Comparison of ENCODE assay signal across 17 mouse cellular contexts in the genomic region with DNA sequence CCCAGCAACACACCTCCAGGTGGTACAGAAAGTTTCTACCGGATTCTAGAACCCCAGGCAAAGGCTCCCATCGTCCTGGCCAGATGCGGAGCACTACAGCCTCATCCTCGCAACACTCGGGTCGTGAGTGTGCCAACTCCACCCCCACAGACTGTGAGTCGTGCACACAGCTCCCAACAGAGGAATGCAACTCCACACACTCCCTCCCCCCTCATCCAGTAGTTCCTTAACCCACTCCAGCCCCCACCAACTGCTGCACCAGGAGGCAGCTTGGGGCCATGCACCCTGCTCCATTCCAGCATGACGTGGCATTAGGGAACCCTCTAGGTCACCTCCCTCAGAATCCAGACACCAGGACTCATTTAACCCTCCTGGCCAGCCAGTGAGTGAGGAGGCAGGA. TPM values are rescaled to one million over a fixed set of nuclear protein-coding genes. Genes with fewer than 3 reads are reported as not detected.
DNase-seq lines count a peak whose midpoint lies in the region; ATAC-seq lines count a peak whose summit lies in the region.
"Had no signal": no experiment of that assay in that cellular context is flagged by ENCODE, and none has a peak within 500 bp of the region (broad histone marks: within the 10 kb centered on the region; RNA-seq: fewer than 3 reads in every experiment).

No protein-coding gene starts in this region.

- peaks cover 36% of the 10 kb centered on the region for H3K4me1 ChIP-seq in heart, embryonic 15.5 days (replicated peaks)
- H3K4me1 ChIP-seq in lung, embryonic 16.5 days (replicated peaks; ENCODE audit: control insufficient read depth, insufficient read depth, low read length): peaks cover 20% of the 10 kb centered on the region
- no peaks in the 10 kb centered on the region for H3K4me1 ChIP-seq in forebrain, embryonic 13.5 days
- H3K4me1 ChIP-seq: neural tube, embryonic 13.5 days had no signal

- WGBS in heart, embryonic 15.5 days: 35% methylated on average over 8 of the region's 8 CpGs
- 38% methylated on average over 8 of the region's 8 CpGs for WGBS in lung, embryonic 16.5 days
- WGBS in forebrain, embryonic 13.5 days: 92% methylated on average over 8 of the region's 8 CpGs

- H3K27ac ChIP-seq in heart, embryonic 15.5 days: no peak overlapping the region
- H3K27ac ChIP-seq in lung, embryonic 16.5 days (ENCODE audit: low read length): no peak overlapping the region
- H3K27ac ChIP-seq in forebrain, embryonic 13.5 days: no peak overlapping the region
- H3K27ac ChIP-seq: forebrain, embryonic 10.5 days; hindbrain, embryonic 10.5 days; macrophage; neural tube, embryonic 13.5 days had no signal

- H3K9ac ChIP-seq in heart, embryonic 15.5 days: no peak overlapping the region
- no peak overlapping the region; the same call in 1 of the 2 replicates for H3K9ac ChIP-seq in lung, embryonic 16.5 days (ENCODE audit: low read length)
- no peak overlapping the region for H3K9ac ChIP-seq in forebrain, embryonic 13.5 days
- H3K9ac ChIP-seq: neural tube, embryonic 13.5 days had no signal

- DNase-seq in heart, adult 18-20 months: no peak
- no peak for DNase-seq in lung, postnatal 14 days
- peak; percentile 23 to 47 for DNase-seq in kidney, adult 8-10 months
- DNase-seq in lung, postnatal 10 days: peak; percentile 54
- no peak for DNase-seq in cerebellum, adult 9-10 months
- DNase-seq: adrenal gland, postnatal 10 days; cerebellum, adult 11 months; gastrocnemius, postnatal 14 days had no signal

- H3K4me3 ChIP-seq in heart, embryonic 15.5 days: no peak overlapping the region
- H3K4me3 ChIP-seq in lung, embryonic 16.5 days (ENCODE audit: low read length): no peak overlapping the region
- H3K4me3 ChIP-seq in forebrain, embryonic 13.5 days: no peak overlapping the region
- H3K4me3 ChIP-seq: forebrain, embryonic 10.5 days; hindbrain, embryonic 10.5 days; neural tube, embryonic 13.5 days had no signal

- ATAC-seq in heart, embryonic 15.5 days (replicated peaks; ENCODE audit: insufficient number of reproducible peaks, insufficient read depth, low FRiP score, low read depth): peak; percentile 47; the same call in 1 of the 2 replicates
- peak; percentile 48; the same call in 1 of the 2 replicates for ATAC-seq in lung, embryonic 16.5 days (ENCODE audit: low read depth)
- ATAC-seq in forebrain, embryonic 13.5 days: no peak
- ATAC-seq: CD4-positive, CD25-positive, alpha-beta regulatory T cell, adult 4 months; midbrain, embryonic 16.5 days had no signal

- no peaks in the 10 kb centered on the region for H3K9me3 ChIP-seq in heart, embryonic 15.5 days (replicated peaks)
- H3K9me3 ChIP-seq in lung, embryonic 16.5 days (ENCODE audit: control insufficient read depth, low read length): no peaks in the 10 kb centered on the region
- no peaks in the 10 kb centered on the region for H3K9me3 ChIP-seq in forebrain, embryonic 13.5 days (replicated peaks)
- H3K9me3 ChIP-seq: forebrain, embryonic 10.5 days; hindbrain, embryonic 10.5 days; neural tube, embryonic 13.5 days had no signal

- H3K4me2 ChIP-seq in heart, embryonic 15.5 days: no peak overlapping the region
- H3K4me2 ChIP-seq in lung, embryonic 16.5 days (ENCODE audit: low read depth, low read length): no peak overlapping the region
- no peak overlapping the region for H3K4me2 ChIP-seq in forebrain, embryonic 13.5 days
- H3K4me2 ChIP-seq: neural tube, embryonic 13.5 days had no signal

- no peaks in the 10 kb centered on the region for H3K27me3 ChIP-seq in heart, embryonic 15.5 days
- no peaks in the 10 kb centered on the region for H3K27me3 ChIP-seq in lung, embryonic 16.5 days (ENCODE audit: control insufficient read depth, insufficient read depth, low read depth, low read length)
- H3K27me3 ChIP-seq in forebrain, embryonic 13.5 days: no peaks in the 10 kb centered on the region
- H3K27me3 ChIP-seq: neural tube, embryonic 13.5 days had no signal

- peaks cover 27% of the 10 kb centered on the region for H3K36me3 ChIP-seq in heart, embryonic 15.5 days
- peaks cover 15% of the 10 kb centered on the region; the same call in 1 of the 2 replicates for H3K36me3 ChIP-seq in lung, embryonic 16.5 days (ENCODE audit: control insufficient read depth, insufficient read depth, low read length)
- peaks cover 17% of the 10 kb centered on the region; the same call in 1 of the 2 replicates for H3K36me3 ChIP-seq in forebrain, embryonic 13.5 days (ENCODE audit: poor library complexity, severe bottlenecking)

RNA-seq across cellular contexts. Expression of gene Pdgfa, which starts 17.3 kb away (rescaled TPM):
- 46.0 and 51.1 TPM in 2 replicates for polyA plus RNA-seq in heart, embryonic 15.5 days (2015; fragmentation: Nextera tagmentation; extraction: Ambion mirVana)
- 10 to 100 TPM; 15.5 to 21.7 TPM for total RNA-seq in heart, adult 18-20 months (2021)
- polyA plus RNA-seq in lung, embryonic 16.5 days (2015; fragmentation: Nextera tagmentation; extraction: Ambion mirVana): 56.7 and 58.2 TPM in 2 replicates
- 7.7 and 10.3 TPM in 2 replicates for polyA plus RNA-seq in forebrain, embryonic 13.5 days (2015; fragmentation: Nextera tagmentation; extraction: Ambion mirVana)
- polyA plus RNA-seq: CD4-positive, CD25-positive, alpha-beta regulatory T cell, adult 4 months had no signal

Comparison
In these comparisons a context has a peak if more than half of its experiments do, and no peak if none do; other contexts are left out.
1. DNase-seq: peak in kidney, adult 8-10 months (2 of 2) and lung, postnatal 10 days (single experiment); none in heart, adult 18-20 months (0 of 2), lung, postnatal 14 days (single experiment) and cerebellum, adult 9-10 months (single experiment).